Mouse (Mus musculus) cerebellum, adult 2 months (tissue): ENCODE data around the gene Tox4.

Experiments used
- CTCF ChIP-seq: fragments of 200-500 bp; IDR thresholded peaks from 2 replicates; pipeline ENCODE4 v1.5.1; 2011; ENCODE audit warnings: low read depth, mild to moderate bottlenecking, control low read depth, low read length, moderate library complexity, borderline replicate concordance; ENCODE audit not compliant: insufficient read depth
- POLR2A ChIP-seq: fragments of 200-500 bp; IDR thresholded peaks from 2 replicates; pipeline ENCODE4 v1.6.1; 2011; ENCODE audit warnings: low read length, control low read depth, borderline replicate concordance; ENCODE audit not compliant: insufficient read depth

DNA sequence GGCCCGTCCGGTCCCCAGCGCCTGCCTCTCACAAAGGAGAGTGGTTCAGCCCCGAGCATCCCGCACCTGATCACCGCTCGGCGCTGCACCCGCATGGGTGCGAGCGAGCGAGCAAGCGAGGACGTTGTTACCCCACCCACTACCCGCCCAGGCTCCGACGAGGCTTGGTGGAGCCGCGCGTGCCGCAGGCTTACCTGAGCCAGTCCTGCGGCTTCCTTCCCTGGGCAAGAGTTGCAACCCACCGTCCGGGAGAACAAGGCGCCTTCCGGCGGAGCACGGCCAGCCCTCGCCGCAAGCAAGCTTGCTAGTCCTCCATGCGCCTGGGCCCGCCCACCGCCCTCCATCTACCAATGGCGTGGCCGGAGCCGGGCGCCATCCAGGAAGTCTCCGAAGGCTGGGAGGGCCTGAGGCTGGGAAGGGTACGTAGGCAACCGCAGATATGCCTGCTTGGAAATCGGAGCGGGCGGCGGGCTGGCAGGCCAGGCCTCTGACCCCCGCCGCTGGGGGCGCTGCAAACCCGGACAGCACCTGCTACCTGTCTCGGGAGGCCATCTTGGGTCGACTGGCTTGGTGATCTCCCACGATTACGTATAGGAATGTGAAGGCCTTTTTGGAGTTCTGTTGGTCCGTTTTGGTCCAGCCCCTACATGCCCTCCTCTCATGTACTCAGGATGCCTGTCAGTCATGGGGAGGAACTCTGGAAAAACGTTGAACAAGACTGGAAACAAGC, 21.3 kb upstream of the Tox4 start, which contains the start of gene Chd8:
- peak; percentile 73 for TF ChIP-seq CTCF
- peak; percentile 61; the same call in 1 of the 2 replicates for TF ChIP-seq POLR2A
